Mouse (Mus musculus) G1E (cell line): ENCODE data around the gene Boll.

Experiments used
- CTCF ChIP-seq: IDR thresholded peaks from 2 replicates; pipeline ENCODE4 v1.5.1; 2012; ENCODE audit warnings: low read depth, low read length, inconsistent platforms, mixed read lengths
- GATA1 ChIP-seq: IDR thresholded peaks from 2 replicates; pipeline ENCODE4 v1.6.1; 2012; ENCODE audit warnings: borderline replicate concordance, low read length, inconsistent platforms, mixed read lengths
- GATA2 ChIP-seq: IDR thresholded peaks from 2 replicates; pipeline ENCODE4 v1.6.1; 2012; ENCODE audit warnings: low read depth, low read length, inconsistent platforms, borderline replicate concordance
- POLR2AphosphoS5 ChIP-seq: IDR thresholded peaks from 2 replicates; pipeline ENCODE4 v1.6.1; 2012; ENCODE audit warnings: low read depth, low read length, inconsistent platforms; ENCODE audit not compliant: insufficient replicate concordance

GRCm38 (mm10) chr1:55264385-55264784 lies 98.9 kb downstream of the Boll start:
- TF ChIP-seq CTCF (no peak), POLR2AphosphoS5 (no peak), GATA1 (no peak), GATA2 (no peak)
